Mouse (Mus musculus): ENCODE measurements around the gene Map2k5.

DNA sequence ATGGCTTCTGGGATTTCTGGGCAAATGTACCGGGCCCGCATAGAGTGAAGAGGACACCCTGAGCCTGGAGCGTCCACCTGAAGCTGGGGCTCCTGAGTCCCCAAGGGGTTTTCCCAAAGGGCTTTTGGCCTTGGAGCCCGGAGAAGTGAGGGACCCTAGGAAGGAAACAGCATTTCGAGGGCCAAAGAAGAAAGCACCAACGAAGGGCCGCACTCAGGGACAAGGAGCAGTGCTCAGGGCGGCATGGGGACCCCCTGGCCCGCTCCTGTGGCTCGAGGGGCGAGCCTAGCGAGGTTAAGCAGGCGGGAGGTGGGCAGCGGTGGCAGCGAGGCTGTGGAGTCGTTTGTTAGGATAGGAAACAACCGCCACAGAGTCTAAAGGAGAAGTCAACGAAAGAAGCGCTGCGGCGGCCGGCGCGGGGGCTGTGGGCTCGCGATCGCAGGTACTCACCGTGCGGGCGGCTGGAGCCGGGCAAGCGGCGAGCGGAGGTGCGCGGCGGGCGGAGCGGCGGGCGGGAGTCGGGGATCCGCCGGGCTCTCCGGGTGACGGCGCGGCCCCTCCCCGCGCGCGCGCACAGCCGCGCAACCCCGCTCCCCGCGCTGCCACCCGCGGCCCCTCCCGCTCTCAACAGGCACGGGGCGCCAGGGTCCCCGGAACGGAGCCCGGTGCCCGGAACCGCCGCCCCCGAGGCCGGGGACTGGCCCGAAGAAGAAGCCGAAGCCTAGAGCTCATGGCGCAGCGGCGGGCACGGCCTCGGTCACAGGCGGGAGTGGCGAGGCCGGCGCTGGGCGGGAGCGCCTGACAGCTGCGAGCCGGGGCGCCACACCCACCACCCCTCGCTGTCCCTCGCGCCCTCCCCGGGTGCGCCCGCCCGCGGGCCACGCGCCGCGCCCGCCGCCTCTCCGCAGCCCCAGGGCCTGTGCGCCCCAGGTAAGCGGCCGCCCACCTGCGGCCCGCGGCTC lies 229.0 kb downstream of the Map2k5 start, which contains the start of gene Skor1:
- no peak for TF ChIP-seq CTCF (IDR thresholded peaks at IDR 0.05; ENCODE audit: borderline replicate concordance, control insufficient read depth, extremely low read depth, insufficient read depth, low read length, poor library complexity)
- no peak for TF ChIP-seq POLR2A (IDR thresholded peaks at IDR 0.05; ENCODE audit: control insufficient read depth, extremely low read depth, insufficient read depth, low read length, poor library complexity)

Measured in thymus, adult 2 months (tissue).